Mouse (Mus musculus) embryonic facial prominence, embryonic 12.5 days (tissue): ENCODE results near the gene Gm49358. TPM values are rescaled to one million over a fixed set of nuclear protein-coding genes. Genes with fewer than 3 reads are reported as not detected.

Experiments used
- ATAC-seq: fragments of 200-750 bp; cut with Nextera tagmentation; 2 replicates; pipeline ENCODE4 v1.8.0; 2017; ENCODE audit not compliant: insufficient number of reproducible peaks, insufficient read depth, low FRiP score, low TSS enrichment
- H3K27ac ChIP-seq: fragments of 300-500 bp; sonication (generic); 2 replicates; pipeline ENCODE4 v1.5.1; 2016; ENCODE audit warnings: mild to moderate bottlenecking
- H3K27me3 ChIP-seq: fragments of 300-500 bp; sonication (generic); 2 replicates; pipeline ENCODE4 v1.6.1; 2016; ENCODE audit warnings: mild to moderate bottlenecking, moderate library complexity
- H3K36me3 ChIP-seq: fragments of 300-500 bp; sonication (generic); 2 replicates; pipeline ENCODE4 v1.6.1; 2016; ENCODE audit warnings: mild to moderate bottlenecking
- H3K4me1 ChIP-seq: fragments of 300-500 bp; sonication (generic); 2 replicates; pipeline ENCODE4 v1.6.1; 2016
- H3K4me2 ChIP-seq: fragments of 300-500 bp; sonication (generic); replicated peaks from 2 replicates; pipeline ENCODE4 v1.6.1; 2016; ENCODE audit warnings: mild to moderate bottlenecking, moderate library complexity
- H3K4me3 ChIP-seq: fragments of 300-500 bp; sonication (generic); 2 replicates; pipeline ENCODE4 v1.5.1; 2016; ENCODE audit warnings: mild to moderate bottlenecking
- H3K9ac ChIP-seq: fragments of 300-500 bp; sonication (generic); 2 replicates; pipeline ENCODE4 v1.6.1; 2016; ENCODE audit warnings: mild to moderate bottlenecking, moderate library complexity
- H3K9me3 ChIP-seq: fragments of 300-500 bp; sonication (generic); 2 replicates; pipeline ENCODE4 v1.6.1; 2016; ENCODE audit warnings: mild to moderate bottlenecking, moderate library complexity
- WGBS: fragments of 180-500 bp; shearing (Covaris S2); methylation state at CpG from one replicate; pipeline ENCODE4 v1.1.7; 2016; 5-methylcytosine and 5-hydroxymethylcytosine counted together
- polyA plus RNA-seq: library from polyadenylated mRNA; unstranded; fragments of >200 nt; fragmentation: Nextera tagmentation; extraction: Ambion mirVana; gene quantifications from 2 replicates; pipeline ENCODE4 v1.2.1, GENCODE M21; 2016

Gene Gm49358
- polyA plus RNA-seq = not detected in 2 replicates

DNA sequence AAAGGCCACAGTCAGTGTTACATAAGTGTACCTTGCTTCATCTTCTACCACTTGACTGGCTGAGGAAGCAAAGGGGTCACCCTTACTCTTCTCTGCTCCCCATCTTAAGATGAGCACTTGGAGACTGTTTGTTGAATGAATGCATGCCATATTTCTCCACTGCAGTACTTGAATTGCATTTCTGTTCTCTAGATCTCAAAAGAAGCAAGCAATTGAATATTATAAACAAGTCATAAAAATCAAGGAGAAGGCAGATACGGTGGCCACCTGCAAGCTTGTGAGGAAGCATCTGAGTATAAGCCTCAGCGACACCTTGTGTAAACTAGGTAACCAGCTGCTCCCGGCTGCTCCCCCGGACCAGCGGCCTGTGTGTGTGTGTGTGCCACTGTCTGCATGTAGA, at the start of gene Gm49358:
Gene Gm49358, plus strand, starts transcription at position 301 of the 400 bp plus-strand sequence.
- no peaks in the 10 kb centered on the region for H3K27me3 ChIP-seq
- no peaks in the 10 kb centered on the region for H3K9me3 ChIP-seq
- no peak for ATAC-seq
- H3K27ac ChIP-seq = no peak within 1 kb of the TSS
- H3K4me1 ChIP-seq = no peaks in the 10 kb centered on the region
- H3K9ac ChIP-seq = no peak within 1 kb of the TSS
- H3K36me3 ChIP-seq = no peaks in the 10 kb centered on the region
- H3K4me2 ChIP-seq = no peak within 1 kb of the TSS
- H3K4me3 ChIP-seq = no peak within 1 kb of the TSS
- WGBS = 91% methylated on average over 5 of the region's 5 CpGs

- WGBS = 3% methylated on average over 12 of the region's 12 CpGs
- Histone ChIP-seq H3K27ac (peak overlapping the region; percentile 67), H3K4me3 (peak overlapping the region; percentile 28)
Measured at GRCm38 (mm10) chr10:86727548-86727980, 36.2 kb upstream of the Gm49358 start.

DNA sequence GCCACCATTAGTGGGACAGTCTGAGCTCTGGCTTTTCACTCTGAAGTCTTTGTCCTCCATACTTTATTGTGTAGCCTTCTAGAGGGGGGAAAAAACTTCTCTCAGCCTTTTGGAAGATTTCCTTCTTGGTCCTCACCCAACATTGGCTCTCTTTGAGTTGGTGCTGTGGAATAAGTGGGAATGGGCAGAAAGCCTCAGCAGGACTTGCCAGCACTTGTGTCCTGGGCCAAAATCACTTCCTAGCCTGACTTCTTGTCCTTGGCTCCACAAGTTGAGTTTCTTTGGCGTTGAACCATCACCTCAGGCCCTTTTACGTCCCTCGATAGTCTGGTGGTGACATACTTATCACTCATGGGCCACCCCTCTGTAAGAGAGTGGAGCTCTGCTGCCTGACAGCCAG, 35.6 kb upstream of the Gm49358 start:
- H3K4me2 ChIP-seq = peak overlapping the region; percentile 63
- H3K27me3 ChIP-seq = no peaks in the 10 kb centered on the region
- no peaks in the 10 kb centered on the region for H3K36me3 ChIP-seq
- ATAC-seq = no peak
- H3K9me3 ChIP-seq = no peaks in the 10 kb centered on the region
- H3K4me3 ChIP-seq = no peak overlapping the region
- H3K27ac ChIP-seq = peak overlapping the region; percentile 67; the same call in 1 of the 2 replicates
- no peak overlapping the region for H3K9ac ChIP-seq
- 94% methylated on average over 3 of the region's 3 CpGs for WGBS
- peaks cover 13% of the 10 kb centered on the region; the same call in 1 of the 2 replicates for H3K4me1 ChIP-seq

More at GRCm38 (mm10) chr10:86727548-86727980, 36.2 kb upstream of the Gm49358 start:
- H3K4me1 ChIP-seq = peaks cover 13% of the 10 kb centered on the region; the same call in 1 of the 2 replicates
- H3K36me3 ChIP-seq = no peaks in the 10 kb centered on the region
- peak; percentile 73 for ATAC-seq
- H3K4me2 ChIP-seq = peak overlapping the region; percentile 63
- no peaks in the 10 kb centered on the region for H3K27me3 ChIP-seq
- peak overlapping the region; percentile 39; the same call in 1 of the 2 replicates for H3K9ac ChIP-seq
- H3K9me3 ChIP-seq = no peaks in the 10 kb centered on the region

GRCm38 (mm10) chr10:86730823-86731499, 32.8 kb upstream of the Gm49358 start:
- no peaks in the 10 kb centered on the region for H3K36me3 ChIP-seq
- WGBS = 6% methylated on average over 22 of the region's 22 CpGs
- peak overlapping the region; percentile 53 for H3K4me2 ChIP-seq
- 0 out of 2 replicates have a peak, but pooled peaks have one; percentile 32 for ATAC-seq
- peak overlapping the region; percentile 37 for H3K4me3 ChIP-seq
- no peak overlapping the region for H3K27ac ChIP-seq
- peaks cover 16% of the 10 kb centered on the region; the same call in 1 of the 2 replicates for H3K4me1 ChIP-seq
- no peaks in the 10 kb centered on the region for H3K27me3 ChIP-seq
- no peaks in the 10 kb centered on the region for H3K9me3 ChIP-seq
- H3K9ac ChIP-seq = peak overlapping the region; percentile 55

DNA sequence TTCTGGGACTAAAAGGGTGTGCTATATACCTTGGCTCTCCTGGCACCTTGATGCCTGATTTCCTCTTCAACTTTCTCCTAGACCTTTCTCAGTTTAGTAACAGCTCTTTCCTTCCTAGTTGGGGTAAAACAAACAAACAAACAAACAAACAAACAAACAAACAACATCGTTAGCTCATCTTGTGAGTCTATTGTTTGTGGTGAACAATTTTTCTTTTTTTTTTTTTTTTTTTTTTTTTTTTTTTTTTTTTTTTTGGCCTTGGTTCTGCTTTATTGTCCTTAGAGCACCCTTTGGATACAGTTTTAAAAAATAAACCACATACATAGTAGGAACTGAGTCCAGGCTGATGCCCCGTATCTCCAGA, 32.3 kb upstream of the Gm49358 start:
- H3K4me3 ChIP-seq = no peak overlapping the region
- 54% methylated on average over 2 of the region's 2 CpGs for WGBS
- ATAC-seq = no peak

GRCm38 (mm10) chr10:86735036-86735435, 28.7 kb upstream of the Gm49358 start:
- Histone ChIP-seq H3K27ac (no peak overlapping the region), H3K4me2 (no peak overlapping the region), H3K36me3 (no peaks in the 10 kb centered on the region), H3K9ac (no peak overlapping the region), H3K4me1 (0 out of 2 replicates have a peak, but pooled peaks cover 4% of the 10 kb centered on the region), H3K4me3 (no peak overlapping the region), H3K9me3 (no peaks in the 10 kb centered on the region), H3K27me3 (no peaks in the 10 kb centered on the region)
- no peak for ATAC-seq
- 41% methylated on average over 4 of the region's 4 CpGs for WGBS

More for the DNA sequence above, 32.3 kb upstream of the Gm49358 start:
- Histone ChIP-seq H3K36me3 (no peaks in the 10 kb centered on the region), H3K27ac (no peak overlapping the region), H3K4me2 (no peak overlapping the region), H3K4me1 (peaks cover 16% of the 10 kb centered on the region; the same call in 1 of the 2 replicates), H3K9me3 (no peaks in the 10 kb centered on the region), H3K9ac (no peak overlapping the region), H3K27me3 (no peaks in the 10 kb centered on the region)

DNA sequence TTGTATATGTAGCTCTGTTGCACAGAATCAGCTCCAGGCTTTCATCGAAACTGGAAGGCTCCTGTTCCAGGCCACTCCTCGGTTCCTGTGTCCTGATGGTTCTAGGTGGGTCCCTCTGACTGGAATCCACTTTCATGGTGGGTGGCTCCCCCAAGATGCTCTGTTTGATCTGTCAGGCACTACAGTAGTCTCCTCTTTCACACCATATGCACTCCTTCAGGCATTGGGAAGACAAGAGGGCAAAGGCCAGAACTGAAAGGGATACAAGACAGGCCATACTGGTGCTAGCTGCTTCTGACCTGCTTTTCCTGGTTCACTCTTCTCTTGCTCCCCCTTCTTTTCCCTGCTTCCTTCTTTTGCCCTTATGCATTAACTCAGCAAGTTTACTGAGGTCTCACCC, 20.9 kb upstream of the Gm49358 start:
- Histone ChIP-seq H3K4me3 (no peak overlapping the region), H3K9me3 (no peaks in the 10 kb centered on the region), H3K36me3 (no peaks in the 10 kb centered on the region), H3K27ac (no peak overlapping the region), H3K27me3 (no peaks in the 10 kb centered on the region), H3K4me1 (no peaks in the 10 kb centered on the region), H3K4me2 (no peak overlapping the region), H3K9ac (no peak overlapping the region)
- ATAC-seq = no peak
- 76% methylated on average over 2 of the region's 2 CpGs for WGBS

GRCm38 (mm10) chr10:86744306-86744705, 19.5 kb upstream of the Gm49358 start:
- ATAC-seq = no peak
- Histone ChIP-seq H3K4me3 (no peak overlapping the region), H3K4me2 (no peak overlapping the region), H3K4me1 (no peaks in the 10 kb centered on the region), H3K9me3 (no peaks in the 10 kb centered on the region), H3K27ac (no peak overlapping the region), H3K27me3 (no peaks in the 10 kb centered on the region), H3K9ac (no peak overlapping the region), H3K36me3 (no peaks in the 10 kb centered on the region)
- WGBS = 90% methylated on average over 7 of the region's 7 CpGs

DNA sequence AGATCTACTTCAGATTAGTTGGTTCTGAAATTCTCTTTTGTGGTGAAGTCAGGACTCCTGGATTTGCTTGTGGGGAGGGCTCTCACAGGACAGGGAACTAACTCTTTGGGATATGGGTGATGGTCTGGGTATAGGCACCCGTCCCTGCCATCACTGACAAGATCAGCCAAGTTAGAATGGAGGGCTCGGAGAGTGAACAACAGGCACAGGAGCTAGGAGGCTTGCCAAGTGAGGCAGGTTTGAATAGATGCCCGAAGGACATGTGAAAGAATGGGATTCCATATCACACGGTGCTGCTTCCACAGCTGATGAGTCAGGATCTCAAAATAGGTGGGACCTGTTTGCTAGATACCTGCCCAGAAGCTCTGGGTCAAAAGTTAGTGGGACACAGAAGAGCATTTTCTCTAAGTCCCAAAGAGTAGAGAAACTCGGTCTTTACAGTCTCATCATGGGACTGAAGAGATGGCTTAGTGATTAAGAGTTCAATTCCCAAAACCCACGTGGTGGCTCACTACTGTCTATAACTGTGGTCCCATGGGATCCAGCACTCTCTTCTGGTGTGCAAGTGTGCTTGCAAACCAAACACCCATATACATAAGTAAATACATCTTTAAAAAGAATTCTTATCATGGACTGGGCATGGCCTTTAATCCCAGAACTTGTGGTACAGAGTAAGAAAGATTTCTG, 7.8 kb upstream of the Gm49358 start:
- Histone ChIP-seq H3K36me3 (no peaks in the 10 kb centered on the region), H3K4me3 (no peak overlapping the region), H3K27ac (no peak overlapping the region), H3K4me2 (no peak overlapping the region), H3K9ac (no peak overlapping the region), H3K9me3 (no peaks in the 10 kb centered on the region), H3K4me1 (no peaks in the 10 kb centered on the region), H3K27me3 (no peaks in the 10 kb centered on the region)
- no peak for ATAC-seq
- WGBS = 83% methylated on average over 6 of the region's 6 CpGs

- H3K9ac ChIP-seq = no peak overlapping the region
- no peak overlapping the region for H3K4me2 ChIP-seq
- no peak for ATAC-seq
- no peak overlapping the region for H3K4me3 ChIP-seq
- no peaks in the 10 kb centered on the region for H3K9me3 ChIP-seq
- 98% methylated on average over 1 of the region's 1 CpGs for WGBS
- no peaks in the 10 kb centered on the region for H3K36me3 ChIP-seq
- H3K27ac ChIP-seq = no peak overlapping the region
- H3K27me3 ChIP-seq = no peaks in the 10 kb centered on the region
- H3K4me1 ChIP-seq = no peaks in the 10 kb centered on the region
Measured at GRCm38 (mm10) chr10:86757724-86758123, 6.0 kb upstream of the Gm49358 start.

- Histone ChIP-seq H3K36me3 (no peaks in the 10 kb centered on the region), H3K4me2 (no peak overlapping the region), H3K4me1 (no peaks in the 10 kb centered on the region), H3K9ac (no peak overlapping the region), H3K27me3 (no peaks in the 10 kb centered on the region), H3K4me3 (no peak overlapping the region), H3K9me3 (no peaks in the 10 kb centered on the region), H3K27ac (no peak overlapping the region)
- no peak for ATAC-seq
- 88% methylated on average over 6 of the region's 6 CpGs for WGBS
Measured at GRCm38 (mm10) chr10:86758211-86758610, 5.6 kb upstream of the Gm49358 start.

DNA sequence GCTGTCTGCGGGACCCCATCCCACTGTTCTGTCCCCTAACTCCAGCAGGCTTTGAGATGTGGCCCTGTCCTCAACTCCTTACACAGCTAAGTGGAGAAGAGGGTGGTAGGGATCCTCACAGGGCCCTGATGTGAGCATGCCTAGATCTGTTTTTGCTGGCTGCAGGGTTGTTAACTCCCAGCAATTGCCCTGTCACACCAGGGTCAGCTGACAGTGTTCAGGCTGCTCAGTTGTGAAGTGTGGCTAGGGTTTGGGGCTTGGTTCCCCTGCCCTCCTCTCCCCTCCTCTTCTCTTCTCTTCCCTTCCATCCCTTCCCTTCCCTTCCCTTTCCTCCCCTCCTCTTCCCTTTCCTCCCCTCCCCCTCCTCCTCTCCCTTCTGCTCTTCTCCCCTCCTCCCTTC, 2.5 kb upstream of the Gm49358 start:
- Histone ChIP-seq H3K9me3 (no peaks in the 10 kb centered on the region), H3K4me2 (no peak overlapping the region), H3K9ac (no peak overlapping the region), H3K4me3 (no peak overlapping the region), H3K36me3 (no peaks in the 10 kb centered on the region), H3K27ac (no peak overlapping the region), H3K27me3 (no peaks in the 10 kb centered on the region), H3K4me1 (no peaks in the 10 kb centered on the region)
- WGBS = 64% methylated on average over 1 of the region's 1 CpGs
- ATAC-seq = no peak
